Mouse (Mus musculus) MEL (cell line): ENCODE measurements around the gene Tnfaip8l2.

Experiments used
- CTCF ChIP-seq, 3 experiments: IDR thresholded peaks in 2 of 3; conservative IDR thresholded peaks in 1 of 3; 2 replicates each; pipeline ENCODE4 v1.5.1; 2011 to 2012; ENCODE audit warnings: low read length in 3 of 3, low read depth in 2 of 3, mild to moderate bottlenecking in 2 of 3, improper control_type of control experiment in 1 of 3, inconsistent platforms in 1 of 3, mixed read lengths in 1 of 3, moderate library complexity in 1 of 3; ENCODE audit not compliant: control insufficient read depth in 1 of 3, insufficient read depth in 1 of 3, poor library complexity in 1 of 3, severe bottlenecking in 1 of 3
- MYB ChIP-seq: IDR thresholded peaks from 2 replicates; pipeline ENCODE4 v1.6.1; 2011; ENCODE audit warnings: mild to moderate bottlenecking, low read depth, low read length, improper control_type of control experiment
- POLR2A ChIP-seq, 2 experiments: IDR thresholded peaks; 2 replicates each; pipeline ENCODE4 v1.6.1; 2011 to 2012; ENCODE audit warnings: low read length in 2 of 2, mild to moderate bottlenecking in 2 of 2, control low read depth in 1 of 2, improper control_type of control experiment in 1 of 2, low read depth in 1 of 2, moderate library complexity in 1 of 2; ENCODE audit not compliant: control insufficient read depth in 1 of 2, insufficient read depth in 1 of 2, poor library complexity in 1 of 2
- POLR2AphosphoS5 ChIP-seq: IDR thresholded peaks from 2 replicates; pipeline ENCODE4 v1.6.1; 2012; ENCODE audit warnings: low read depth, borderline replicate concordance, mild to moderate bottlenecking, inconsistent platforms, low read length, moderate library complexity, mixed read lengths
- RCOR1 ChIP-seq: IDR thresholded peaks from 2 replicates; pipeline ENCODE4 v1.6.1; 2012; ENCODE audit warnings: low read depth, mild to moderate bottlenecking, inconsistent platforms, low read length, improper control_type of control experiment

- TF ChIP-seq POLR2A (IDR thresholded peaks at IDR 0.05; ENCODE audit: control insufficient read depth in 1 of 2, insufficient read depth in 1 of 2, low read depth in 1 of 2, low read length in 2 of 2, poor library complexity in 1 of 2) (no peak; a peak in 1 of 4 replicates), MYB (no peak), CTCF (IDR thresholded peaks at IDR 0.05 in 2 of 3, conservative IDR thresholded peaks at IDR 0.05 in 1 of 3; ENCODE audit: control insufficient read depth in 1 of 3, insufficient read depth in 1 of 3, low read depth in 2 of 3, low read length in 3 of 3, poor library complexity in 1 of 3, severe bottlenecking in 1 of 3) (no peak), POLR2AphosphoS5 (no peak), RCOR1 (no peak)
Observed at GRCm38 (mm10) chr3:95172526-95173255, 30.5 kb upstream of the Tnfaip8l2 start.
